Mouse (Mus musculus) neutrophil, adult 5-6 weeks (primary cell): ENCODE results near the gene Cmtr1. TPM values are rescaled to one million over a fixed set of nuclear protein-coding genes. Genes with fewer than 3 reads are reported as not detected.
"Not testable (repeated sequence)": the region's sequence is repeated elsewhere in the genome, so short reads cannot be mapped to it uniquely, and the experiment has no call there.

Experiments
- ATAC-seq: fragments of 151-379, 151-347 bp; 2 replicates; pipeline ENCODE4 v1.8.0; 2017; ENCODE audit warnings: mild to moderate bottlenecking, moderate TSS enrichment; ENCODE audit not compliant: insufficient number of reproducible peaks, poor library complexity, low FRiP score, severe bottlenecking; ENCODE audit errors: extremely low read depth
- total RNA-seq: library from RNA; stranded (forward); fragments of 200-1000 nt; gene quantifications from 2 replicates; pipeline ENCODE4 v1.2.3, GENCODE M21; 2017

Cmtr1 gene
- total RNA-seq, 1 experiment from 2014 or later = 528 TPM

DNA sequence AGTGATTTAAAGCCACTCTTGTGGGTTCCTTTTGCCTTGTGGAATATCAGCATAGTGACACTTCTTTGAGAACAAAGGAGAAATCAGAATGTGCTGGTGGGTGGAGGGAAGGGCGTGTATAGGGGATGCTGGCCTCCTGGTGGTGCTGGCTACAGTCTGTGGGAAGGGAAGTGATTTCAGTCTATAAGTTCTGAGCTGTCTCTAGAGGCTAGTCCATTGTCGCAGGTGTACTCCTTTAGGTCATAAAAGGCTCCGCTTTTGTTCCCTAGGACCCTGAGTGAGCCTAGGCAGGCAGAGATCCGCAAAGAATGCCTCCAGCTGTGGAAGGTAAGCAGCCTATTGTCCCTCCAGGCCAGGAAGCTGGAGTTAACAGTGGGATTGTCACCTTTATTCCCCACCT lies 34.1 kb downstream of the Cmtr1 start:
- no peak for ATAC-seq

GRCm38 (mm10) chr17:29696940-29697339 lies 36.5 kb downstream of the Cmtr1 start:
- no peak for ATAC-seq

DNA sequence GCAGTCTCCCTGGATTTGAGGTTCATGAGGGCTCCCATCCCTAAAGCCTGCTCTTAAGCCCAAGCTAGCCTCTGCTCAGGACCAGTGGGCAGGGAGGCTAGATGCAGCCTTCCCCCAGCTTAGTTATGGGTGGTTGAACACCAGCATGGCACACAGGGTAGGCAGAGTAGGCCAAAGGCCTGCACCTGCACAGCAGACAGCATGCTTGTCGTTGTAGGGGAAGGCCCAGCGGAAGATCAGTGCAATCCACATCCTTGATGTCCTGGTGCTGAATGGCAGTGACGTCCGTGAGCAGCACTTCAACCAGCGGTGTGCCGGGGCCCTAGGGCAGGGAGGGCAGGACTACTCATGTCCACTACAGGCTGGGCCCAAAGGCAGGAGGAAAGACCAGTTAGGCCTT lies 38.0 kb downstream of the Cmtr1 start:
- no peak for ATAC-seq

- no peak for ATAC-seq
Measured at GRCm38 (mm10) chr17:29700573-29700972, 40.2 kb downstream of the Cmtr1 start.

DNA sequence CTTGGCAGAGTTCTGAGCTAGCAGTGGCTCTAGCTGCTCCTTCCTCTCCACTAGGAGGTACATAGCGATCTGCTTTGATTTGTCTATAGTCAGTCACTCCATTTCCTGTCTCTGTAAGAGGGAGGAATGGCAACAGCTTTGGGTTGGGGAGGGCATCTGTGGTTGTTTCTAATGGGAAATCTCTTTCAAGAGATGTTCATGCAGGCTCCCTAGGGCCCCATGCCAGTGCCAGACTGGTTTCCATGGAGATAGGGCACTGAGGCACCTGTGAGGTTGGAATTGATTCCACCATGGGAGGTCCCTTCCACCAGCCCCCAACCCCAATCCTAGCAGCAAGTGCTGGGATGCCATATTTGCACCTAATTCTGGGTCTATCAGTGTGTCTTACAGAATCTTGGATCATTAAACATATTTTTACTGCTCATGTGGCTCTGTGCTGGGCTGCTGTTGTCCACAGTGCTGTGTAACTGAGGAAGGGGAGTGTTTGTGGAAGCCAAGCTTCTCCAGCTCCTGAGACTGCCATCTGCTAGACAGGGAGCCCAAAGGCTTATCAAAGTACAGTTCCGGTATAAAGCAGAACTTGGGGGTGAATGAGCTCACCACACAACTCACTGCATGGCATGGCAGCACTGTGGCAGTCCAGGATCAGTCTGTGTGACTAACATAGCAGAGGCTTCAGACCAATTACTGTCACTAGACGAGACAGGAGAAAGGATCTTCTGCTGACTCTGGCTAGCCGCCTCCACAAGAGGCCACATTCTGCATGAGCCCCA lies 42.7 kb downstream of the Cmtr1 start:
- ATAC-seq = no peak

DNA sequence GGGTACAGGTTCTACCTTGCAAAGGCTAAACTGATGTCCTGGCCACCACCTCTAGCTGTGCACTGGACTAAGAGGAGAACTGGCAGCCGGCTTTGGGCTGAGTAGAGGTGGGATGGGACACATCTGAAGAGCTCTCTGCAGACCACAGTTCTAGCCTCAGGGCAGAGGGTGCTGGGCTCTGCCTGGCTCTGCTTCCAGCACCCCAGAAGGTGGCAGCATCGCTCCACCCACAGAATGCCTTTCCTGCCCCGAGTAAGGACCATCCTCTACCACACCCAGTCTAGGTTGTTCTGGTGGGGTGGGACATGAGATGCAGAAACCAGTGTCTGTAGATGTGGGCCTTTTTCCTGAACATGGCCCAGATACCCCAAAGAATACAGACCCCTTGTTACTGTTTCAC lies 44.4 kb downstream of the Cmtr1 start:
- peak; percentile 36; the same call in 1 of the 2 replicates for ATAC-seq

DNA sequence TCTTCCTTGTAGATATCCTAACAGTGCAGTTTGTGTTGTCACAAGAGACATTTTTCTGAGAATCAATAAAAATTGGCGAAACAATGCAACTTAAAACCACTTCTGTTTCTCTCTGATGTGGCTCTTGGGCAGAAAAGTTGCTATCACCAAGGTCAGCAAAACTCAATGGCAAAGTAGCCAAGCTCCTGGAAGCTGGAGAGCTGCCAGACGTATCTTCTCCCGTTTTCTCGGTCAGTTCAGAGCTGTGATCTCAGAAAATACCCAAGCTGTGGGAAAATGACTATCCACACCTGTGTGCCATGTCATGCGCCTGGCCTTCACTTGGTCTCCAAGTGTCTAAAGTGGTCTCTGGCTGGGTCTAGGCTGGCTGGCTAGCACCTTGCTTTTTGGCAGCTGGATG lies 45.5 kb downstream of the Cmtr1 start:
- no peak for ATAC-seq

GRCm38 (mm10) chr17:29706981-29707545 lies 46.7 kb downstream of the Cmtr1 start:
- ATAC-seq = no peak

DNA sequence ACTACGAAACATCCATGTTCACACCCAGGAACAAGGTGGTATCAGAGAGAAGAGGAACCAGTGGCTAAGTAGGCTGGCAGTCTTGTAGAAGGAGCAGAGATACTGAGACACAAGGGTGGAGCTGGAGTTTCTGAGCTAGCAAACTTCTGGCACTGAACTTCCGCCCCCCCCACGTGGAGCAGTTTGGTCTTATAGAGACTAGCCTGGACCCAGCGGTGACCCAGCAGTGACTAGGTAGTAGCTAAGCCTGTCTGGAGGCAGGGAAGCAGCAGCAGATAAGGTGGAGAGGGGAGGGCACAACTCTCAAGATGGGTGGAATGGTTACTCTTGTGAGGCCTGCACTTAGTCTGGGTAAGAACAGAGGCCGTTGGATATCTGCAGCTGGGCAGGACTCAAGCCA lies 48.4 kb downstream of the Cmtr1 start:
- no peak for ATAC-seq

DNA sequence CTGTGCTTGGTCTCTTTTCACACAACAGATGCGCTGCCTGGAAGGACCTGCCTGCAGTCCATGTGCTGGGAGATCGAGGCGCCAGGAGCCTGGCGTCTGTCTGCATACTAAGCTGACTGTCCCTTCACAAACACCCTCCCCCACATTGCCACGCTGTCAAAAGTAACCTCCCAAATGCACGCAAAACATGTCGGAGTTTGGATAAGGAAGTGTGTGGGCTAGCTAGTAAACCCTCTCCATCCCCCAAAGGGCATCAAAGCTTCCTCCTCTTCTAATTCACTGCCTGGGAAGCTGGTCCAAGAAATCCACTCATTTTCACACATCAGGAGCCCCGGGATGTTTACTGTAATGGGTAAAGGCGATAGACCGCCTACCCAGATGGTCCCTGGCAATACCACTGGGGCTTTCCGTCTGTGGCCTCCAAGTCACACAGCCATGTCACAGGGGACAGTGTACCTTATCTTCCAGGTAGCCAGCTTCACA lies 50.2 kb downstream of the Cmtr1 start:
- ATAC-seq = no peak

- no peak for ATAC-seq
Measured at GRCm38 (mm10) chr17:29711076-29711744, 50.8 kb downstream of the Cmtr1 start.

- no peak for ATAC-seq
Measured at GRCm38 (mm10) chr17:29711745-29712431, 51.5 kb downstream of the Cmtr1 start.

GRCm38 (mm10) chr17:29712565-29712964 lies 52.2 kb downstream of the Cmtr1 start:
- no peak for ATAC-seq

DNA sequence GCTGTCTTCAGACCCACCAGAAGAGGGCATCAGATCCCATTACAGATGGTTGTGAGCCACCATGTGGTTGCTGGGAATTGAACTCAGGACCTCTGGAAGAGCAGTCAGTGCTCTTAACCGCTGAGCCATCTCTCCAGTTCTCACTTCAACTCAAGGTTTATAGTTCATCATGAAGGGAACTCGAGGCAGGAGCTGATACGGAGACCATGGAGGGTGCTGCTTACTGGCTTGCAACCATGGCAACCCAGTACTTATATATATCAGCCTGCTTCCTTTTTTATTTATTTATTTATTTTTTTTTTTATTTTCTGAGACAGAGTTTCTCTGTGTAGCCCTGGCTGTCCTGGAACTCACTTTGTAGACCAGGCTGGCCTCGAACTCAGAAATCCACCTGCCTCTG lies 53.3 kb downstream of the Cmtr1 start:
- ATAC-seq = not testable (repeated sequence)

DNA sequence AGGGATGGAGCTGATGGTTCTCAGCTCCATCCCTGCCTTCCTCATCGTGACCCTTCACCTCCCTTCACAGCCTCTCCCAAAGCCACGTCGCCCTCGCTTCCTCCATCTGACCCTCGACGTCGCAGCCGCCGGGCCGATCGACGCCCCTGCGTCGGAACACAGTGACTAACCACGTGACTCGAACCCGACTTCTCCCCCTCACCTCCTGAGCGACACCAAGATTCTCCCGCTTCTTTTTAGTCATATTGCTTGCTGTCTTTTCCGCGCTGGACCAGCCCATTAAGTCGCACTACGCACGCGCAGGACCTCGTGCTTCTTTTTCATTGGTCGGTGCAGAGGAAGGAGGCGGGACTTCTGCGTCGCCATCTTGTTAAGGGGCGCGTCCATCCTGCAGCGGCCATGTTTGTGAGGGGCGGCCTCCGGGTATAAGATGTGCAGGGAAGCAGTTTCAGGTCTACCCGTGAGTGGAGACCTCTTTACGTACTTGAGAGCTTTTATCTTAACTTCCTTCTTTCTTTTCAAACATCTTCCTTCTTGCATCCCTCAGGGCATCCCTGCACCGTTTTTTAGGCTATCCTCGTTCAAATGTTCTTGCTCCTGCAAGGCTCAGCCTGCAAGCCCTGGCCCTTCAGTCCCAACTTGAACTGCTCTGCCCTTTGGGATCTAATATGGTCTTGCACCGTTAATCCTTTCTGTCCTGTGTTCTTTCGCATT lies 56.5 kb downstream of the Cmtr1 start, which contains the start of gene Ccdc167:
Gene Ccdc167, minus strand, starts transcription at position 313 of the 714 bp plus-strand sequence.
- peak; percentile 92 for ATAC-seq

- ATAC-seq = no peak
Measured at GRCm38 (mm10) chr17:29718660-29719059, 58.3 kb downstream of the Cmtr1 start.

DNA sequence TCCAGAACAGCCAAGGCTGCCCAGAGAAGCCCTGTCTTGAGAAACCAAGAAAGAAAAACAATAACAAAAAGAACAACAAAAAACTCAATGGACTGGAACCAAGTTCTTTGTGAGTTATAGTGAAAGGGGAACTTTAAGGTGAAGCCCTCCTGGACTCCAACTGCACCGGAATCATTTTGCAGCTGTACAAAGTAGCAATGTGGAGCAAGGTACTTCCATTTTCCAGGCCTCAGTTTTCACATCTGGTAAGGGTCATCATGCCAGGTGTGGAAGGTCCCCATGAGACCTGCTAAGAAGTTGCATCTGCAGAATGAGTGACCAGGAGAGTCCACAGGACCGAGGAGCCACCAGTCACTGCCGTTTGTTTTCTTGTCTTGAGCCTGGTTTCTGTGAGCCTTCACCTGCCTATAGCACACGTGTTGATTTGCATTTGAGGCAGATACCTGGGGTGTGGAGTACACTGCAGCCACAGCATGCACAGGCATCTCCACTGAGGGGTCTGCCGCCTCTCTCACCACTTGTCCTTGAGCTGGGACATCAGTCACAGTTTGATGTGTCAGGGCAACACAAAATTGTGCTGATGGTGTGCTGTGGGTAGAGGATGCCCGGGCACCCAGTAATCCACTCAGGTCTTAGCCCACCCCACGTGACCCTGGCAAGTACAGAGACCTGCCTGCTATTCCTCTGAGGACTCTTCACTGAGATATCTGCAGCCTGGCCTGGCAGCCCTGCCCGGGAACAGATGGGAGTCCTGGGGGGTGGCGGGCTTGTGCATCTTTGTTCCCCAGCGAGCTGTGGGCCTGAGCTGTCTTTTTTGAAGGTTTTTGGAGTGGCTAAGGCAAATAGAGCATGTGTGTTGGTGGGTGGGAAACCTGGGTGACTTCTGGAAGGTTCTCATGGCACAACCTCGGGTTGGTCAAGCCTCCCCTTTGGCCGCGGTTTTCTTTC lies 59.5 kb downstream of the Cmtr1 start:
- ATAC-seq = no peak
